Mouse (Mus musculus): Measurements from ENCODE around the gene Wasf2.

- TF ChIP-seq CTCF (IDR thresholded peaks at IDR 0.05; ENCODE audit: extremely low read depth, insufficient read length, insufficient replicate concordance, low read depth, low read length) = no peak
- TF ChIP-seq POLR2A (IDR thresholded peaks at IDR 0.05; ENCODE audit: low read depth, low read length) = no peak
Observed at GRCm38 (mm10) chr4:133159127-133159526, 28.8 kb downstream of the Wasf2 start.

All from small intestine, adult 2 months (tissue).